Mouse (Mus musculus) T-helper 1 cell (primary cell): ENCODE measurements around the gene Kras.

Experiments used
- in situ Hi-C: fragments of 300-600 bp; cut with MboI, MseI; formaldehyde crosslinking; loops from one replicate; pipeline ENCODE4 v1.15.1; 2025; ENCODE audit warnings: high pct_unique_total_duplicates

Kras gene

GRCm38 (mm10) chr6:145250185-145250791 lies at the start of gene Kras:
Gene Kras, minus strand, starts transcription at chr6:145250239.
- in situ Hi-C loops: loop anchor here (25.0 kb wide), 2 partner anchors 737 to 837 kb away; no protein-coding TSS in a partner anchor

DNA sequence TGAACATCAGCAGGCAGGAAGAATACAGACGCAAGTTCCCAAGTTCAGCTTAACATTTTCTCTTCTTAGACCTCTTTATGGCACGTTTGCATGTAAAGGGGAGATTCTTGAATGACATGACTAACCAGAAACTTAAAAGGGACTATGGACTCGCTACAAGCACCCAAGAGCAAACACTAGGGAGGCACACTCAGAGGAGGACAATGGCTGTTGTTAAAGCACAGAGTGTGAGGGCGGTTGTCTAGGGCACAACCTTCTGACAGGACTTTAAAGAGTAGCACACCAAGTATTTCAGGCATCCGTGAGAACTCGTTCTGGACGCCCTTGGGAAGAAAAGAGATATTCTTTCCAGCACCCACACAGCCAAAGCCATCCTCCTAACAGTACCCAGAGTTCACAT lies 47.6 kb upstream of the Kras start:
- in situ Hi-C loops: no loop called here

GRCm38 (mm10) chr6:145296979-145297378 lies 46.9 kb upstream of the Kras start:
- in situ Hi-C loops: no loop called here

- in situ Hi-C loops: no loop called here
Measured at GRCm38 (mm10) chr6:145295171-145295570, 45.1 kb upstream of the Kras start.

GRCm38 (mm10) chr6:145293156-145293555 lies 43.1 kb upstream of the Kras start:
- in situ Hi-C loops: no loop called here

GRCm38 (mm10) chr6:145291383-145292289 lies 41.6 kb upstream of the Kras start:
- in situ Hi-C loops: no loop called here

DNA sequence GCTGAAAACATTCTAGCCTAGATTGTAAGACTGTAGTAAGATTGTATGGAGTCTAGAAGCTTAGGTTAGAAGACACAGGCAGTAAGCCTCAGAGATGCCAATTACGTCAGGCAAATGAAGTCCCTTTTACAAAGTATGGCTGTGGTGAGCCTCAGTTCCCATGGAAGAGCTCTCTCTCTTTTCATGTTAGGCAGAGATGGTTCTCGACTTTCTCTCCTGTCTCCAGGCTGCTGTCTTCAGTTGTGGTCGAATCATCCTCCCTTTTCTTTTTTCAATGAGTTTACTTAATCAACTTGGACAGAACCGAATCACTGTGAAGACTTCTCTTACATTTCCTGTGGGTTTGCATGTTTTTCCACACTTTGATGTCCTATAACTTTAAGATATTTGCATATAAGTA lies 35.6 kb upstream of the Kras start:
- in situ Hi-C loops: no loop called here

- in situ Hi-C loops: no loop called here
Measured at GRCm38 (mm10) chr6:145284286-145284685, 34.2 kb upstream of the Kras start.

- in situ Hi-C loops: no loop called here
Measured at GRCm38 (mm10) chr6:145277138-145277763, 27.2 kb upstream of the Kras start.

DNA sequence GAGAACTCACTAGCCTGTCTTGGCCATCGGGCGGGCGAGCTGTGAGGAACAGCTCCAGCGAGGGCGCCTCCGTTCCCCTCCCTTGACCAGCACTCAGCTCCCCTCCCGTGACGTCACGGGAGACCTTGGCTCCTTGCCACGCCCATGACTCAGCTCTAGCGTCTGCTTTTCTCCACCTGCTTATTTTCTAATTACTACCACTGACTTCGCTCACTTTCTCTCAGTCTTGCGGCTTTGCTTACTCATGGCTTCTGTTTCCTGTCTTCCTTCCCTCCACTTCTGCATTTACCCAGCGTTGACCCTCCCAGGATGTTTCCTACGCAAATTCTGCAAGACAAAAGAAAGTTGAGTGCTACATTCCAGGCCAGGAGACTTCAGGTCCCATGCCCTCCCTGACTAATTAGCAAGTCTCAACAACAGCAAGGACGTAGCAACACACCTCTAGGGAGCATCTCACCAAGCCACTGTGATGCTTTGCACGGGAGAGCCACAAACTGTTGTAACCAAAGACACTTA lies 26.3 kb upstream of the Kras start:
- in situ Hi-C loops: no loop called here

- in situ Hi-C loops: no loop called here
Measured at GRCm38 (mm10) chr6:145275586-145276219, 25.7 kb upstream of the Kras start.

GRCm38 (mm10) chr6:145273971-145274620 lies 24.1 kb upstream of the Kras start:
- in situ Hi-C loops: loop anchor here (5.0 to 25.0 kb wide), 3 partner anchors 68 to 813 kb away; no protein-coding TSS in a partner anchor

GRCm38 (mm10) chr6:145272142-145272937 lies 22.3 kb upstream of the Kras start:
- in situ Hi-C loops: loop anchor here (5.0 to 25.0 kb wide), 3 partner anchors 70 to 815 kb away; no protein-coding TSS in a partner anchor

- in situ Hi-C loops: loop anchor here (25.0 kb wide), 2 partner anchors 718 to 818 kb away; no protein-coding TSS in a partner anchor
Measured at GRCm38 (mm10) chr6:145269313-145269845, 19.3 kb upstream of the Kras start.

- in situ Hi-C loops: loop anchor here (25.0 kb wide), 2 partner anchors 720 to 820 kb away; no protein-coding TSS in a partner anchor
Measured at GRCm38 (mm10) chr6:145267692-145268091, 17.7 kb upstream of the Kras start.

GRCm38 (mm10) chr6:145262314-145262713 lies 12.3 kb upstream of the Kras start:
- in situ Hi-C loops: loop anchor here (25.0 kb wide), 2 partner anchors 725 to 825 kb away; no protein-coding TSS in a partner anchor

DNA sequence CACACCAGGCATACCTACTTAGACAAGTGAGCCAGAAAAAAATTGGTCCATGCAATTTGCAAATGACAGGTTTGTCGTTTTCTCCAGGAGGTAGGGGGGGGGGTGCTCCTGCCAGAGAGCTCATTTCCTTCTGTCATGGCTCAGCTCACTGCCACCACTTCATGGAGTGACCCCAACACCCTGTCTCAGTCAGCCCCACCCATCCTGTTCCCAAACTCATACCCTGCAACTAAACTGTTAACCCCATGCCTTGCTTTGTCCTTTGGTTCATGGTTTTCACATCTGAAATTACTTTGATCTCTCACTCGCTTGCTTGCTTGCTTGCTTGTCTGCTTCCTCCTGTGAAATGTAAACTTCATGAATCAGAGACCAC lies 6.6 kb upstream of the Kras start:
- in situ Hi-C loops: loop anchor here (25.0 kb wide), 2 partner anchors 731 to 831 kb away; no protein-coding TSS in a partner anchor

DNA sequence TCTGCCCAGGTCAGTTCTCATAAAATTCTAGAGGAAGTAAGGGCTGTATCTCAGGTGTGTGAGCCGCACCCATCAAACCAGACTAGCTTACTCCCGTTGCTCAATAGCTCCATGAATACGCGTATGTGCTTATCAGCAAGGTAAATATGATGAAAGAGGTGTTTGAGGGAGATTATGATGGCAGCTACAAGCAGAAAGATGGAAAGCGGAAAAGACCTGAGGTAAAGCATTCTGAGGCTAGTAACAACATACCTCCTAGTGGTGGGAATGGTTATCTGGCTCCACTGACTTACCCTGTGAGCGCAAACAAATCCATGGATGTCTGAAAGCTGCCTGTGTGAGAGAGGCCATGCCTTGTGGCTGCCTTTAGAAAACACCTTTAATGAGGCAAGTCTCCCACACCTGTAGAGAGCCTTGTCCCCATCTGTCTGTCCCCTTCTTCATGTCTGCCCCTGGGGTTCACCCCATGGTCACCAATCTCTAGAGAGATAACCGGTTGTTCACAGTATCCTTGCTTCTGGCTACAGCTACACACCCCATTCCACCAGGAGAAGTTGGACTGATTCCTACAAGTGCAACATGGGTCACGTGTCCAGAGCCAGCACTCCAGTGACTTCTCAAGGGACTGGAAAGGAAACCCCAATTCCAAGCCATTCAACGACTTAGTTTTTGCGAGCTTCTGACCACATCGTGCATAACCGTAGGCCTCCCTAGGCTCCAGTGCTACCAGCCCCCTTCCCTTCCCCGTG lies 6.1 kb upstream of the Kras start:
- in situ Hi-C loops: loop anchor here (25.0 kb wide), 2 partner anchors 731 to 831 kb away; no protein-coding TSS in a partner anchor

DNA sequence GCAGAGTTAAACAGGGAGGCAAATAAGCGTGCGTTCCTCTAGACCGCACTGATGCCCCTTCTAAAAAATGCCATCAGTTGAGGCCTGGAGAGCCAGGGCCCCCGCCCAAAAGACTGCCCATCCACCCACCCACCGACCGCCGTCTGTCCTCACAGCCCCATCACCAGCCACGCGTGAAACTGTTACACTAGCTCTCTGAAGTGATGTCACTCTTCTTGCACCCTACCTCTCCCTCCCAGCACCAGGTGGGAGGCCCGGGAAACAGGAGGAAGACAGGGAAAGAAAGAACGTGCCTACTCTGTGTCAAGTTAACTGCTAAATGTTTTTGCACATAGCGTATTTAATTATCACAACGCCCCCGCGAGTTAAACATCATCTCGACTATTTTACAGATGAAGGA lies 781 bp upstream of the Kras start:
- in situ Hi-C loops: loop anchor here (25.0 kb wide), 2 partner anchors 736 to 836 kb away; no protein-coding TSS in a partner anchor
